Mouse (Mus musculus) T-helper 1 cell (primary cell): ENCODE measurements around the gene Igfbp7.

Experiments
- in situ Hi-C: fragments of 300-600 bp; cut with MboI, MseI; formaldehyde crosslinking; loops from one replicate; pipeline ENCODE4 v1.15.1; 2025; ENCODE audit warnings: high pct_unique_total_duplicates

Gene Igfbp7

DNA sequence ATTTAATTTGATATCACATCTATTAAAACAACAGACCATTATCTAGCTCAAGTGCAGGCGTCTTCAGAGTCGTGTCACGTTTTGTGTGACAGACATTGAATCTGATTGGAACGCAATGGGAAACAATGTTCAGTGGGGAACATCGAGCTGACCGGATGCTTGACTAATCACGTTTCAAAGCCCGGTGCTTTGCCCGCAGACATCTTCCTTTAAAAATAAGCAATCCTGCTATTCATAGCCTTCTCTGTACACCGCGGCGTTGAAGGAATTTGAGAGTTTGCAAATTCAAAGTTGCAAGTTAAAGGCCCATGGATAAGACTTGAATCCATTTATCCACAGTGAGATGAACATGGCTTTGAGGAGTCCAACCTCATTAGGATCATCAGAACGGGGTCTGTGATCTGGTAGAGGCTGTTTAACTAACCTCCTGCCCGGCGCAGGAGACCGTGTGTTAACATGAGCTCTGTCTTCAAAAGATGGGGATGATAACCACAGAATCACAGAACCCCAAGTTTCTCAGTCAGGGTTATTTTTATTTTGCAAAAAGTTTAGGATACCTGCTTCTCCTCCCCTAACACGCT, 27.4 kb downstream of the Igfbp7 start:
- in situ Hi-C loops = no loop called here

DNA sequence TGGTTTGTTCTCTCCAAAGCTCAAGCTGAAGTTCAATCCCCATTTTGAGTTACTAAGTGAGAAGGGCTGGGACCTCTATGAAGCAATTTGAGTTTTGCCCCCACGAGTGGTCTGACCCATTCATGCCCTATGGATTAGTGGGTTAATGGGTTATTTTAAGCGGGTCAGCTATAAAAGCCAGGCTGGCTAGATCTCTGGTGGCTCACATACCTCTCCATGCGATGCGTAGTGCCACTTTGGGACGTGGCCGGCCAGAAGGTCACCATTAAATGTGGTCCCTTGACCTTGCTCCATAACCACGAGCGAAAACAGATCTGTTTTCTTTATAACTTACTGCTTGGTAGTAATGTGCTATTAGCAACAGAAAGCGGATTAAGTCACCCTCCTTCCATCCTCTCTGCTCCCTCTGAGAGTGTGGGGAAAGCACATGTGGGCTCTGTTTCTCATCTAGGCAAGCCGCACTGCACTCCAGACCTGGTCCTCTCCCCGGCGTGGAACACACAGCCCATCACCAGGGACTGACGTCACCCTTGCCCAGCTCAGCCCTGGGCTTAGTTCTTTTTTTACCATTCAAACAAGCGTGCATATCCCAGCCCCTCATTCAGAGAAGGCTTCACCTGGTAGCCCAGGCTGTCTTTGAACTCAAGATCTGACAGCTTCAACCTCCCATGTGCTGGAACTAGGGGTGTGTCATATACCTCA, 28.3 kb downstream of the Igfbp7 start:
- in situ Hi-C loops = no loop called here

DNA sequence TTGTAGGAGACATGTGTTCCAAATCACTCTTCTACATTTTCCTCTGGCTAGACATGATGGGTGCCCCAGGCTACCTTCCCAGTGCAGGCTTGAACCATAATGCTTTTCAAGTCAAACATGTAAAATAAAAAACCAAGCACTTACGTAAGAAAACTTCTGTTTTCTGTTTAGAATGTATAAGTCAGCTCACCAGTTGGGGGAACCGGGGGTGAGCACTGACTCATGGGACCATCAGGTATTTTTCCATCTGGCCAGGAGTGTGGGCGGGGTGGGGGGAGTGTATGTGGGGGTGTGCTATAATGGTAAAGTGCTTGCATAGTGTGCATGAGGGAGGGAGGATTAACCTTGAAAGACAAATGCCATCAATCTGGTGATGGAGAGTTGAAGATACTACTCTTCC, 29.8 kb downstream of the Igfbp7 start:
- in situ Hi-C loops = no loop called here

DNA sequence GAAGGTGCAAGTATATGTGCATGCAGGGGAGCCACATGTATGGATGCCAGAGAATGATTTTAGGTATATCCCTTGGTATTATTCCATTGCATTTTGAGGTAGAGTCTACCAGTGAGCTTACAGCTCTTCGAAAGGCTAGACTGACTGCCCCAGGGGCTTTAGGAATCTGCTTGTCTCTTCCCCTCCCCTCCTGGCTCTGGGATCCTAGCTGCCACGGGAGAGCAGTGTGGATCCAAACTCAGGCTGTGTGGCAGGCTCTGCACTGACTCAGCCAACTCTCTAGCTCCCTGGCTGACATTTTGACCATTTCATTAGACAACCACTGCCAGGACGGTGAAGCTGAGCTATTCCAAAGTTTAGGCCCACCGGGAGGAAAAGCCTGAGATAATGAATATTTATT, 32.3 kb downstream of the Igfbp7 start:
- in situ Hi-C loops = no loop called here

DNA sequence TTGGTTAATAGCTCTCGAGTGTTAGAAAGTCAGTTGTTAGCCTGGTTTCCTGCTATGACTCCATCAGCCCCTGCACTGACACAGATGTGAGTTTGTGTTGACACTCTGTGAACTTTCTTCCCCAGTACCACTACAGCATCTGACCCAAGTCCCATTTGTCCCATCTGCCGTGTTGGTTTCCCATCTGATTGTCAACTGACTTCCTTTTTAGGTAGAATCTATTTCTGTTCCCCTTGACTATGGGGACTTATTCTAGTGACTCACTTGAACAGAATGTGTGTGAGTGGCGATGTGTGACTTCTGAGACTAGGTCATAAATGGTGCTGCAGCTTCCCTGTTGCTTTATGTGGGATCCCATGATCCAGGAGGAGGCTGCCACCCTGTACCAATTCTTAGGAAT, 32.9 kb downstream of the Igfbp7 start:
- in situ Hi-C loops = no loop called here

DNA sequence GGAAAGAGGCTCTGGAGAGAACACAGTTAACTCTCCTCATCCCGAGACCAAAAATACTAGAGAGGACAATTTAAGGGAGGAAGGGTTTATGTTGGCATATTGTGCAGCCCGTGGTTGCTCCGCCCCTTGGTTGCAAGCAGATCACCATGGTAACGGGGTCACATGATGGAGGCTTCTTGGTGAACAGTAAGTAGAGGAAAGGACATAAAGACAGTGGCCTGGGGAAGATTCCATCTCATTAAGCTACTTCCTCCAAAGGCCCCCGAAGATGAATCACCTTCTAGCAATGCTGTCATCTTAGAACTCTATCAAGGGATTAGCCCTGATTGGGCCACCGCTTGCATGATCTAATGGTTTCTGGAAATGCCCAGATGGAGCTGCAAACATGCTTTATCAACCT, 35.1 kb downstream of the Igfbp7 start:
- in situ Hi-C loops = no loop called here

DNA sequence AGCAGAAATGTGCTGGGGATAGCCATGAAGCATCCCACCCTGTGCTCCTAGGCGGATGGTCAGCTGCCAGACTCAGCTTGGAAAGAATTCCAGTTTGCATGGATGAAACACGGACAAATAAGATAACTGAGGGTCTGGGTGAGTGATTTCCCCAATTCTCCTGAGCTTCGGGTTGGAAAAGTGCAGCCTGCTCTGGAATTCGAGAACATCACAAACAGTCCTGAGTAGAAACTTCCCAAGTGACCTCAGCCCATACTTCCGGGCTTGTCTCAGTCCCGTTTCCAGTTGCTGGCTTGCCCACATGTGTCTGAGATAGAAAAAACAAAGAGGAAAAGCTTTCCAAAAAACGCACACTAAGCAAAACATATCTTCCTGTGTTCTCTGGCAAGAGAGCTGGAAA, 35.6 kb downstream of the Igfbp7 start:
- in situ Hi-C loops = no loop called here

DNA sequence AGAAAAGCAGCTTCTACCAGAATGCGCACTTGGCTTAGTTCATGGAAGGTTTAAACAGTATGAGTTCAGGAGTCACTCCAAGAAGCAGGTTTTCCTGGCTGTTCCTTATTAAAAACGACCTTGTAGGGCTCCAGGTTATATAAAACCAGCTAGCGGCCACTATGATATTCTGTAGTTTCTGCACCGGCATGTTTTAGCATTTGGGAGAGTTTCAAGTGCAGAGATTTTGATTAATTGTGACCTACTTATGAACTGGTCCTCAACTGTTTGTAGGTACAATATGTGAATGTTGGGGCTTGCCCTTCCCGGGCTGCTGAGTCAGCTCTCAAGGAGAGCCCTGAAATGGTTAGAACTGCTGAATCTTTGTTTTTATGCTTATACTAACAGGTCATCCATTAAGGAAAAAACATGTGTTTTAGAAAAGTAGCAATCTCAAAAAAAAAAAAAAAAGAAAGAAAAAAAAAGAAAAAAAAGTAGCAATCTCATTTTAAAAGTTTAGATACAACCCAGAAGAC, 37.4 kb downstream of the Igfbp7 start:
- in situ Hi-C loops = no loop called here

DNA sequence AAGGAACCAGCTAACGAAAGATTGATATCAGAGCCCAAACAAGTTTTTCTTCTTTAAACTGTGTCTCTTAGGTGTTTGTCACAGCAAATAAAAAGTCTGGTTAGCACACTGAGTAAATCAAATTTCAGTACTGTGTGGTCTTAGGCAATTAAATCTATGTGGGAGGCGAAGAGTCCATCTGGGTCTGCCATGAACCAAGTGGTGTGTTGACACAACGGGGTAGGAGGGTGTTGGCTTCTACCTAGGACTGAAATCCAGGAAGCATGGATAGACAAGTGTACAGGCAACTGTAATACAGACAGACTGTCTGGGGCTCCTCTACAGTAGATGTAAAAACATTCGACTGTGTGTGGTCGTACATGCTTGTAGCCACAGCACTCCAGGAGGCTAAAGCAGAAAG, 38.4 kb downstream of the Igfbp7 start:
- in situ Hi-C loops = no loop called here

DNA sequence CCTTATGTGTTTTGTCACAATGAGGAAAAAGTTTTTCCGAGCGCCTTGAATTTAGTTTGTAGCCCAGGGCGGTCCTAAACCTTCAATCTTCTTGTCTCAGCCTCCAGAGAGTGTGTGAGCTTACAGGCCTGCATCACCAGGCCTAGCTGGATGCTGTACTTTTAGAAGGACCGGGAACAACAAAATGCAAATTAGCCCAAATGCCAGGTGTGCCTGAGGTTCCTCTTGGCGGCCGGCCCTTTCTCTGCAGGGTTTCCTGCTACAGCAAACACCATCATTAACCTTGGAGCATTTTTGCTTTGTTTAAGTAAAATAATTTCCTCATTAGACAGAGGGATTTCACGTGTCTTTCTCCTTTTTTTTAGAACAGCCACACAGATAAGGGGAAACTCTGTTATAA, 39.6 kb downstream of the Igfbp7 start:
- in situ Hi-C loops = no loop called here

DNA sequence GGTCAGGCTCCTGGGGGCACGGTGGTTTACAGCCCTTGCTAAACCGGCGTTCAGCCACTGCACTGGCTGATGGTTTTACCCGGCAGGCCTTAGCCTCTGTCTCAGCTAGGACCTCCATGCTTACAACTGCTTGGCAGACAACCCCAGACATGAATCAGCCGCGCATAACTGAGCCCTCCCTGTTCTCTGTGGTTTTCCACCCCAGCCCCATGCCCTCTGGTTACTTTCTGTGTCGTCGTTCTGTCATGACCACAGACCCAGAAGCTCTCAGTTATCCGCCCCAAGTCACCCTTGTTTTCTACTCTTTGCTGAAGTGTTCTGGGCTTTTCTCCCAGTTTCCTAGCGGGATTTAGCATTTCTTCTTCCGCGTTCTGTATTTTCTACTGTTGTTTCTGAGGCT, 40.2 kb downstream of the Igfbp7 start:
- in situ Hi-C loops = no loop called here

DNA sequence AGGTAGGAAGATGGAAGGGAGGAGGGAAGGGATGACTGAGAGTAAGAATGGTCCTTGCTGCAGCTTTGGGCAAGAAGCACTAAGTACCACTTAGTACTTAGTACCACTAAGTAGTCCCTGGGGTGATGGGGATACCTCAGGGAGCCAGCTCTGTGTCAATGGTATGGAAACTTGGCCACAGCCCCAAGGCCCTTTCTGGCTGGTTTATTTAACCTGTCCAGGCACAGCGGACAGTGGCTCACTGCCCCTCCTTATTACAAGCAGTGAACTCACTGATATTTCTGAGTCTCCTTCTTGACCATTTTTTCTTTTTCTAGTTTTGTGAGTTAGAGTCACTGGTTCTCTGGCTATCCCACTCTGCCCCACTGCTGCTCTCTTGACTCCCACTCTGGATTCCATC, 40.7 kb downstream of the Igfbp7 start:
- in situ Hi-C loops = no loop called here

DNA sequence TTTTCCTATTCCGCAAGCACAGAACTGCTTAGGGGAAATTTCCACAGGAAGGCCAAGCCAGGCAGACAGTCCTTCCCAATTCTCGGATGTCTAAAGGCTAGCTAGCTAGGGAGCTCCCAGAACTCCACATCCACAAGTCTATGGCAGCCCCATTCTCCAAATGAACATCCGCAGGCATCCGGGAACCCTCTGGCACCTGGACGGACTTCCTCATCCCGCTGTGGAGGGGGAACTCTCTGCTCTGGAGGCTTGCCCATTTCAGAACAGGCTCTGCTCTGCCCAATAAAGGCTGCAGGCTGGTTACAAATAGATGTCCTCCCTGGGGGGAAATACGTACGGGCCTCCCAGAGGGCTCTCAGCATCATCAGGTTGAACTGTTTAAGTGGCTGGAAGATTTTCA, 41.5 kb downstream of the Igfbp7 start:
- in situ Hi-C loops = no loop called here

DNA sequence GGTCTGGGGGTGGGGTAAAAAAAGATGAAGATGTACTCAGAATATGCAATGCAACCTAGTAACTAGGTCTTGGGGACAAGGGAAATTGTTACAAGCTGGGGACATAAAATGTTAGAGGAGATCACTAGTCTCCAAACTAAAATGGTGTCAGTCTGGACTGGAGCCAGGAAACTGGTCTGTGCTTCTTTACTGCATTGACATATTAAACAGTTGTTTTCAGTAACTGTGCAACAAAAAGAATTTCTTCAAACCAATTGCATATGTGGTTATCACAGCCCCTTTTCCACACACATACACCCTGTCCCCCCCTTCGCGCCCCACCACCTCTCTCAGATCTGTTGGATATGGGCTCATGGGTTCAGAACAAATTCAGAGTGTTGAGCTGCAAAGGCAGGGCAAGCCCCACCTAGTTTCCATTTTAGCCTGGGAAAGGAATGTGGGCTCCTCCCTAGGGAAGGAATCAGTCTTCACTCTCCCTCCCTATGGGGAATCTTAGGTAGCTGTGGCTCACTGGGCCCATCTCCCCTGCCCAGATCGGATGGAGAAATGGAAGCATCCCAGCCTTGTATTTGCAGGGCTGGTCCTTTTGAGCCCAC, 43.3 kb downstream of the Igfbp7 start:
- in situ Hi-C loops = no loop called here

DNA sequence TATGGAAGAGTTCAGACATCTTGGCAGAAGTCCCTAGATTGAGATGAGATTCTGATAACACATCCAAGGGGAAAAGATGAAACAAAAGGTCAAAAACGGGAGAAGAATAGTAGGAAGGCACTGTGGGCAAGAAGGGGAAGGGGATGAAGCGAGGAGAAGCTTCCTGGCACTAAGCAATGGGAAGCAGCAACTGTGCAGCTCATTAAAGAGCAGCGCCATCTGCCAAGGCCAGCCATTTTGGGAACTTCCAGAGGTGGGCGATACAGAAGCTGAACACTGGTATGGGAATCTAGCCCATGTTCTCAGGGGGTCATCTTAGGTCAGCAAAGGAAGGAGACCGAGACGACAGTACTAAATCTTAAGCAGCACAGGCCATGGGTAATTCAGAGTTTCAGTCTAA, 44.2 kb downstream of the Igfbp7 start:
- in situ Hi-C loops = no loop called here

DNA sequence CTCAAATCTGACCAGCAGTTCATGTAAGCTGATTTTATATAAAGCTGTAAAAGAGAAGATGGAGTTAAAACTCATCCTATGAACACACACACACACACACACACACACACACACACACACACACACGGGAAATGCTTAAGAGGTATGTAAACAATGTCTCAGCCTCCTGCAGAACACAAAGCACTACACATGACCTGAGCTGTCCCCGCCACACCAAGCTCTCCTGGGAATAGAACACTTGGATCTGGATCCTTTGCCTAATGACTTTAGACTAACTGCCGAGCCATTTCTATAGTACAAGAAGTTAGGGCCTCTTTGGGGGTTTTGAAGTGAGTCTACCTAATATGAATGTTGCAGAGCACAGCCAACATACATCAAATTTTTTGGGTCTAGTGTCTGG, 45.7 kb downstream of the Igfbp7 start:
- in situ Hi-C loops = no loop called here

DNA sequence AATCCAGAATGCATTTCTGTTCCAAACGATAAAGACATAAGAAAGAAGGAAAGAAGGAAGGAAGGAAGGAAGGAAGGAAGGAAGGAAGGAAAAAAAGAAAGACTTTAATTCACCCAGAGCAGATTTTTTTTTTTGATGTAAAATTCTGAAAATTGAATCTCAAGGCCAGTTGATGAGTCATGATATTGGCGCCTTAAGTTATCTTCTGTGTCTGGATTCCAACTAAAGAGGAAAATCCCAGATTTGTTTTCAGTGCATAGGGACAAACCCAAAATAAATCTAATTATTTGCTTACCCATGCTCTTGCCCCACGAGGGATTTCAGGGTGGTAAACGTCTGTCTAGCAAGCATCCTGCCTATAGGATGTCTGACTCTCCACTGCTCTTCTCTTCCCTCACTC, 46.8 kb downstream of the Igfbp7 start:
- in situ Hi-C loops = no loop called here

DNA sequence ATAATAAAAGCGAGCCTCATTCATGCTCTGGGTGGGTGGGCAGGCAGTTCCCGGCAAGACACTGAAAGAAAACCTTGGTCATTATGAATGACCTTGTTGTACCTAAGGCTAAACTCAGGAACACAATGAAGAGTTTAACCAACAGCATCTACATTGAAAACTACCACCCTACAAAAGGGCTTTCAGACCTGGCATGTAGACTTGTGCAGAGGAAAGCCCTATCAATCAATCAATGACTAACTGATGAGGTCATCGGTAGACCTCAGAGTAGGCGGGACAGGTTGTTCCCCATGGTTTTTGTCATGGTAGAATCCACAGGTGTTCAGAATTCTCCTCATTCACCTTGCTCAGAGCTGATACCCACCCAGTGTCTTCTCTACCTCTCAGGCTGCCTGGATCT, 47.9 kb downstream of the Igfbp7 start:
- in situ Hi-C loops = loop anchor here (5.0 to 10.0 kb wide), 2 partner anchors 45 to 102 kb away; partner anchors contain the start of gene Igfbp7

DNA sequence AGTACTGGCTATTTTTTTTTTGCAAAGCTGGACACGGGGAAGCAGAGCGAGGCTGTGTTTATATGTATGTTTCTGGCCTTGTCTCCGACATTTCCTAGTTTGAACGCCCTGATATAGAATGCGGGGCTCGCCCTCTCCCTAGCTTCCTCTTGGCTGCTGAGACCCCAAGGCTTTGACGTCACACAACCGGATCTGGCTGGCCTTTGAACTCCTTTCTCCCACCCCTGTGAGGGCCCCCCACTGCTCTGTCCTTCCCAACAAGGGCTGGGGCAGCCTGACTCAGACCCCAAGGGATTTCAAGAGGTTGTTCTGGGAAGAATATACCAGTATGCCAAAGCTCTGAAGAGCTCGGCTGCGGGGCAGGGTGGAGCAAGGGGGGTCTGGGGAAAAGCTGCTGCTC, 49.5 kb downstream of the Igfbp7 start:
- in situ Hi-C loops = loop anchor here (5.0 to 10.0 kb wide), 2 partner anchors 46 to 104 kb away; partner anchors contain the start of gene Igfbp7

DNA sequence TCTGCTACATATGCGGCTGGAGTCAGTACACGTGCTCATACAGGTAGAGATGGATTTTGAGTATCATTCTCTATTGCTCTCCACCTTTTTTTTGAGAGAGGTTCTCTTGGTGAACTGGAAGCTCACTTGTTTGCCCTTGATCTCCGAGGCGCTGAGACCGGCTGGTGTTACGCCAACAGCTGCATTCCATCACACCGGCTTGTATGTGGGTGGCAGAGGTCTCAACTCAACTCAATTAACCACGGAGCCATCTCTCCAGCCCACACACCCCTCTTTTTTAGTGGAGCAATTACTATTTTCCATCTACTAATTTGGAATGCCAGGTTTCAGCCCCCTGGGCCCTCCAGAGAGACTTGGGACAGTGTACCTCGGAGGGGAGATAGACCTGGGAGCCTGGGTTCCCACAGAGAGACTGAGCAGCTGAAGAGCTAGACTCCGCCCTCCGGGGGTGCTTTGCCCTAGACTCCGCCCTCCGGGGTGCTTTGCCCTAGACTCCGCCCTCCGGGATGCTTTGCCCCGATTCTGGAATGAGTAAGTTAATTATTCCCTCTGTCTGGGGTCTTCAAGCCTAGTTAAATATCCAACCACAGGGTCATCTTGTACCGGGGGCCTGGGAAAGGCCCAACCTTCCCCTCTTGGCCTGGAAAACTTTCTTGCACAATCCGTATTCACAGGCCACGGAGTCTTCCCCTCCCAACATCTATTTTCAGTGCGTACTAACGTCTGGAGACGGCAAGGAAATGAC, 50.3 kb downstream of the Igfbp7 start:
- in situ Hi-C loops = loop anchor here (5.0 to 10.0 kb wide), 2 partner anchors 47 to 105 kb away; partner anchors contain the start of gene Igfbp7

DNA sequence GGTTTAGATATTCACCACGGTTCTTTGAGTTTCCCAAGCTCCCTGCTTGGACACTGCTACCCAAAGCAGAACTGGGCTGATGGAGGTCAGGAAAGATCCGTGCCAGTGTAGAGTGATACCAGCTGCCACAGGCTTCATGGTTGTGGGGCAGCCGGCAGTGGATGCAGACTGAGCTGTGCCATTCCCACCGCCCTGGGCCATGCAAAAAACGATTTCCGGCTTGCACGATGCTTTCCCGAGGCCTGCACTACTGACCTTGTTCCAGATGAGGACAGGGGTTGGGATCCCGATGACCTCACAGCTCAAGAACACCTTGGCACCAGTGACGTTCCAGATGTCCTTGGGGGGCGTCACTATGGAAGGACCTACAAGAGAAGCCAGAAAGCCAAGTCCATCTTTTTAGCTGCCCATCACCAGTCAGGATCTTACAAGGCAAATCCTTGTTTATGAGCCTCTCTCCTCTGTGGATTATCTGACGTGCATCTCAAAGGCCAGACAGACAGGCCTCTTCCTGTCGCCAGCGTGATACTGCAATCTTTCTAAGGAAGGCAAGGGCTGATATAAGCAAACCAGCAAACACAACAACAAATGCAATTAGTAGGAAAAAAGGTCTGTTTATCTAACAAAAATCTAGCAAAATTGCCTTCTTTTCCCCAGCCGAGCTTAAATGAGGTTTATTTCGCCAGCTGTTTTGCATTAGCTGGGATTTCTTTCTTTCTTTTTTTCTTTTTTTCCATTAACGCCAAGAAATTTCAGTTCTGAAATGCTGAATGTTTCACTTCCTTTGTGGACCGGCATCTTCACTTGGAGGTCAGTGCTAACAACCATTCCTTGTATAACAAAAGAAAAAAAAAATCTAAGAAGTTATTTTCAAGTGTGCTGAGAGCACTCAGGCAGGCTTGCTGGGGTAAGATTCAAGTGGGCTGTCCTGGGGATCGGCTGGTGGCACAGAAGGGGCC, 52.3 kb downstream of the Igfbp7 start:
- in situ Hi-C loops = loop anchor here (5.0 to 10.0 kb wide), 2 partner anchors 49 to 107 kb away; partner anchors contain the start of gene Igfbp7
